Comparison of ENCODE assay signal across 8 mouse cellular contexts in the genomic region with DNA sequence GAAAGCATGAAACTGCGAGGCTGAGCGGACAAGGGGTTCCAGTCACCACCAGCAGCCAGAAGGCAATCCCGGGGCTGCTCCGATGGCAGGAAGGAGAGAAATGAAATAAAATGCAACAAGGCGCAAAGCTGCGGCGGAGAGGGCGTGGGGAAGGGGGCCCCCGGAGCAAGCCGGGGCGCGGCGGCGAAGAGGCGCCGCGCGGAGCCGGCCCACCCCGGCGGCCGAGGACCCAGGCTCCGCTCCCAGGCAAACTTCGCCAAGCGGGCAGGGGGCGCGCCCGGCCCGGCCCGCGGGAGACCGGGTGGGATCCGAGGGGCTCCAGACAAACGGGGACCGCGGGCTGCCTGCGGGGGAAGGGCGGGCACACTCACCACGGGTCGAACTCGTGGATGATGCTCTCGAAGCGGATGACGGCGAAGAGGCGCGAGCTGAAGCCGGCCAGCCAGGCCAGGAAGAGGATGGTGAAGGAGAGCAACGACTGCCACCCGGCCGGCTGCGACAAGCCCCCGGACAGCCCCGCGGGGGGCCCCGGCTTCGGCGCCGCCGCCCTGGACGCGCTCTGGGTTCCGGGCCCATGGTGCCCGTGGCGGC. TPM values are rescaled to one million over a fixed set of nuclear protein-coding genes. Genes with fewer than 3 reads are reported as not detected.
DNase-seq lines count a peak whose midpoint lies in the region; ATAC-seq and TF ChIP-seq lines count a peak whose summit lies in the region.

No protein-coding gene starts in this region.

- H3K4me3 ChIP-seq in heart, adult 2 months, result peak overlapping the region; percentile 77
- H3K4me3 ChIP-seq in bone marrow macrophage, adult 2 months (ENCODE audit: insufficient read depth, low read length), result peak overlapping the region; percentile 91
- peak overlapping the region; percentile 98 for H3K4me3 ChIP-seq in hindbrain, embryonic 14.5 days (replicated peaks; ENCODE audit: low read length)

- H3K27me3 ChIP-seq in heart, adult 2 months (ENCODE audit: control insufficient read depth, insufficient read depth, low read length), result no peaks in the 10 kb centered on the region
- no peaks in the 10 kb centered on the region for H3K27me3 ChIP-seq in hindbrain, embryonic 14.5 days (ENCODE audit: control insufficient read depth, insufficient read depth, low read length)

- no peak for ATAC-seq in hindbrain, embryonic 14.5 days (ENCODE audit: low FRiP score)
- 0 out of 2 replicates have a peak, but pooled peaks have one; percentile 2 for ATAC-seq in megakaryocyte, adult 5-6 weeks (ENCODE audit: poor library complexity, severe bottlenecking)

- WGBS in heart, adult 2 months, result under 1% methylated on average over 65 of the region's 65 CpGs
- WGBS in hindbrain, embryonic 14.5 days, result under 1% methylated on average over 61 of the region's 65 CpGs

- no peak for TF ChIP-seq CTCF in heart, adult 2 months (IDR thresholded peaks at IDR 0.05)
- TF ChIP-seq CTCF in bone marrow macrophage, adult 2 months (IDR thresholded peaks at IDR 0.05; ENCODE audit: low read depth, low read length), result no peak

- H3K79me2 ChIP-seq in heart, adult 2 months (replicated peaks; ENCODE audit: control insufficient read depth, insufficient read depth, low read length), result peaks cover 3% of the 10 kb centered on the region; the same call in 1 of the 2 replicates

- no peaks in the 10 kb centered on the region; the same call in 1 of the 2 replicates for H3K4me1 ChIP-seq in heart, adult 2 months (ENCODE audit: control insufficient read depth, insufficient read depth, low read length)
- peaks cover 19% of the 10 kb centered on the region for H3K4me1 ChIP-seq in bone marrow macrophage, adult 2 months (ENCODE audit: control insufficient read depth, insufficient read depth, low read length)
- peaks cover 38% of the 10 kb centered on the region for H3K4me1 ChIP-seq in hindbrain, embryonic 14.5 days (replicated peaks; ENCODE audit: control insufficient read depth, insufficient read depth, low read length)

- TF ChIP-seq POLR2A in heart, adult 2 months (IDR thresholded peaks at IDR 0.05; ENCODE audit: insufficient read depth, low read depth, low read length), result no peak
- TF ChIP-seq POLR2A in bone marrow macrophage, adult 2 months (IDR thresholded peaks at IDR 0.05; ENCODE audit: borderline replicate concordance, low read depth, low read length), result no peak

- intact Hi-C loops in heart, adult 2 months (cut with DNase I), result loop anchor here (10.0 kb wide), 1 partner anchor 395 kb away; no protein-coding TSS in a partner anchor

- peak overlapping the region; percentile 97 for H3K9ac ChIP-seq in heart, adult 2 months (ENCODE audit: low read depth, low read length)
- H3K9ac ChIP-seq in hindbrain, embryonic 14.5 days, result peak overlapping the region; percentile 99

- peak overlapping the region; percentile 89 for H3K4me2 ChIP-seq in hindbrain, embryonic 14.5 days (replicated peaks)

- no peak for DNase-seq in heart, adult 2 months
- no peak for DNase-seq in heart, postnatal 4 days
- DNase-seq in 3T3-L1 (ENCODE audit: low read depth, low spot score), result peak; percentile 46
- DNase-seq in hindbrain, embryonic 14.5 days (ENCODE audit: low spot score), result no peak
- no peak for DNase-seq in urinary bladder, adult 2 months (ENCODE audit: low spot score)
- no peak for DNase-seq in layer of hippocampus, adult 9-10 months (ENCODE audit: low spot score)

- H3K27ac ChIP-seq in heart, adult 2 months, result peak overlapping the region; percentile 97
- peak overlapping the region; percentile 90 for H3K27ac ChIP-seq in bone marrow macrophage, adult 2 months (ENCODE audit: insufficient read depth, low read depth, low read length)
- H3K27ac ChIP-seq in hindbrain, embryonic 14.5 days, result peak overlapping the region; percentile 99

- H3K36me3 ChIP-seq in heart, adult 2 months (ENCODE audit: control insufficient read depth, insufficient read depth, low read length), result peaks cover 11% of the 10 kb centered on the region
- no peaks in the 10 kb centered on the region for H3K36me3 ChIP-seq in hindbrain, embryonic 14.5 days (replicated peaks; ENCODE audit: control insufficient read depth, insufficient read depth)

- no peaks in the 10 kb centered on the region for H3K9me3 ChIP-seq in hindbrain, embryonic 14.5 days (ENCODE audit: control insufficient read depth, low read length)

- TF ChIP-seq EP300 in heart, adult 2 months (IDR thresholded peaks at IDR 0.05; ENCODE audit: insufficient read depth, low read depth, low read length), result no peak

RNA-seq across cellular contexts. Expression of gene Stt3b, which starts 0.7 kb away (rescaled TPM):
- 10 to 100 TPM; 54.9 to 56.5 TPM for total RNA-seq in heart, adult 2 months (2021)
- 22.2 and 35.7 TPM in 2 replicates for polyA plus RNA-seq in heart, adult 2 months (2012; rRNA removed)
- total RNA-seq in heart, postnatal 4 days (2021), result 10 to 100 TPM; 80.9 to 84.0 TPM
- polyA plus RNA-seq in bone marrow macrophage, adult 2 months (2012; ENCODE audit: insufficient read depth, insufficient read length, missing spikeins), result 51.1 and 56.8 TPM in 2 replicates
- polyA plus RNA-seq in hindbrain, embryonic 14.5 days (2014; fragmentation: Nextera tagmentation; extraction: Ambion mirVana), result 116 and 135 TPM in 2 replicates
- 75.4 and 78.1 TPM in 2 replicates for total RNA-seq in megakaryocyte, adult 5-6 weeks (2015)
- total RNA-seq in megakaryocyte, adult 5-6 weeks (2017), result 54.8 and 61.1 TPM in 2 replicates
- 65.7 and 75.4 TPM in 2 replicates for polyA plus RNA-seq in urinary bladder, adult 2 months (2012; rRNA removed)
